Mouse (Mus musculus) spleen, postnatal 36 days (tissue): ENCODE measurements around the gene Enho.

Experiments
- DNase-seq, 2 experiments: peaks; one replicate each; pipeline ENCODE4 v3.0.0; 2022; ENCODE audit warnings: low spot score in 2 of 2, mixed read lengths in 1 of 2

Gene Enho

DNA sequence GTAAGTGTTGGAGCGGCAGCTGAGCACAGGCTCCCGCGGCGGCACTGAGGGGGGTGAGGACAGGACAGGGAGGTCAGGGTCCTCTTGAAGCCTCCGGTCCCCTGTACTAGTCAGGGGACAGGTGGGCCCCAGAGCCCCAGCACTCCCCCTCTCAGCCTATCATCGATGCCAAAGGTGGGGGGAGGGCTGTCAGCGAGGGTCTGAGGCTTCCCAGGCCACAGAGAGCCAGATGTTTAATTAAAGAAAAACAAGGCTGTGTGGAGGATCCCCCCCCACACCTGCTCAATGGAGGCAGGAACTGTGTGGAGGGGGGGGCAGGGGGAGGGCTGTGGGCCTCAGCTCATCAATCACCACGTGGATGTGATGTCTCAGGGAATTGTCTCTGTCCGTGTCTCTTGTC lies 23.5 kb upstream of the Enho start:
- no peak for DNase-seq

DNA sequence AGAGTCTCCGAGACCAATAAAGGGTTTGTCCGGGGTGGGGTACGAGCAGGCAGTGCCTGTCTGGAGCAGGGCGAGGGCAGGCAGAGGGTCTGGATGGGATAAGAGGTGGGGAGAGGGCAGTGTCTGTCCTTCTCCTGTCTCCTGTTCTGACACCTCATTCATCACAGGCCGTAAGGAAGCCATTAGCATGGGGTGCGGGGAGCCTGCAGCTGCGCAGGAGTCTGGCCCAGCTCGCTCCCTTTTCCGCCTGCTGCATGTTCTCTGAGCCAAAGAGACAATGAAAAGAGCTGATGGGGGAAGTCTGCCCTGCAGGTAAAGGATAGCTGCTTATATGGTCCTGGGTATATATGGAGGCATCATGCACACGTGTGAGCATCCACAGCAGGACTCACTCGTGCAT lies 22.6 kb upstream of the Enho start:
- no peak for DNase-seq

DNA sequence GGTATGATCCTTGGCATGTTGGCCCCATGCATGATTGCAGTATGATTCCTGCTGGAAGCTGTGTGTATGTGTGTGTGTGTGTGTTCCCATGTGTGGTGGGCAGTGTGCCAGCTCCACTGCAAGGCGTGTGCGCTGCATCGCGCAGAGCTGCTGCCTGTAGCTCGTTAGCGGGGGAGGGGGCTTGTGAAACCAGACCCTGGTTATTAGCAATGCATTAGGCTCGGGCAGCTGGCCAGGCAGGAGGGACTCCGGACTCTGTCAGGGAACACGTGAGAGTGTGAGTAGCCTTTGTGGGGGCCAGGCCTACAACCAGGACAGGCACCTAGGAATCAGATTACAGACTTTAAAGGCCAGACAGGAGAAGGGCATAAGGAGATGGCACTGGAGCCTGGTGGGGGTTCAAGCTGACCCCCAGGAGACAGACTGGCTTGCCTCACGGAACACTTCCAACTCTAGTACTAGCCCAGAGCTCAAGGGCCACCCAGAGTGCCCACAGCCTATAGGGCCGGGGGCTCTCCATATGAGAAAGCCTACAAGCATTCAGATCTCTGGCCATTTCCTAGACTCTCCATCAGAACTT lies 20.8 kb upstream of the Enho start:
- DNase-seq, result no peak

DNA sequence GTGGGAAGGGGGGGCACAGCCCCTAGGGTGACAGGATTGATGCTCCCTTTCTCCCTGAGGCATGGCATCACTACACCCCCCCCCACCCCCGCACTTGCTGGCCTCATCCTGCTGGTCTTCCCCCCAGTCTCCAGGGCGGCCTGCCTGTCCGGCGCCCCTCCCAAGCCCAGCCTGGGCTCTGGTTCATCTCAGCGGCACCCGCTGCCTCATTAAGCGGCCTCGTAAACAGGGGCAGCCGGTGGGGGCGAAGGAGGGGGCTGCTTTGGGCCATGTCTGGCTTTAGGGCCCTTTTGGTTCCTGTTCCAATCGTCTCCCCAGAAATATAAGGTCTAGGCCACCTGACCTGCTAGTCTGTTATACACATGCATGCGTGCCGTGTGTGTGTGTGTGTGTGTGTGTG lies 19.4 kb upstream of the Enho start:
- DNase-seq, result no peak

DNA sequence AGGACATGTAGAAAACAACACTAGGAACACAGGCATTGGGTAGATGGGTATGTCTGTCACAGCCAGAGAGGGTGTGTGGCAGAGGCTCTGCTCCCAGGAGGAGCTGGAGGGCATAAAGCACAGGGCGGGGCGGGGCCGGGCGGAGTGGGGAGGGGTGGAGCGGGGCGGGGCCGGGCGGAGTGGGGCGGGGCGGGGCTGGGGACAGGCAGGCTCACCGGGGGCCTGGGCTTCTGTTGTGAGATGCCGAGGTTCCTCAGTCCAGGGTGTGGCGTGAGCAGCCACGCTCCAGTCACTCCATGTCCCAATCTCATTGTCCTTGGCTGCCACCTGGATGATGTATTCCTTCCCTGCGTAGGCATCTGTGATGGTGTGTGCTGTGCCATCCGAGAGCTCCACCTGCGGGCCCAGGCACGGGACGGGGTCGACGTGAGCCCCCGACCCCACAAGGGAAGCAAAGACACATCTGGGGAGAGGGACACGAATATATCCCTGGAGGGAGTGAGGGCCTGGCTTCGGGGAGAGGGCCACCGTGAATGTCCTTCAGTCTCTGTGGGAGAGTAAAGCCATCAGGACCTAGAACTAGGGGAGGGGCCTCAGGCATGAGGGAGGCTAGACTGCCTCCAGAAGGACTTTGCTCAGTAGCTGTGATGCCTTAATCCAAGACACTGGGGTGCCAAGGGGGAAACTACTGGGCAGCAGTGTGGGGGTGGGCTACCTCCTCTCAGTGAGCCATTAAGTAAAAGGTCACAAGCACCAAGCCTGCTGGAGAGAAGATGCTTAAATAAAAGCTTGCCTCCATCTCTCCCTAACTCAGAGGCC lies 18.7 kb upstream of the Enho start:
- DNase-seq, result no peak

DNA sequence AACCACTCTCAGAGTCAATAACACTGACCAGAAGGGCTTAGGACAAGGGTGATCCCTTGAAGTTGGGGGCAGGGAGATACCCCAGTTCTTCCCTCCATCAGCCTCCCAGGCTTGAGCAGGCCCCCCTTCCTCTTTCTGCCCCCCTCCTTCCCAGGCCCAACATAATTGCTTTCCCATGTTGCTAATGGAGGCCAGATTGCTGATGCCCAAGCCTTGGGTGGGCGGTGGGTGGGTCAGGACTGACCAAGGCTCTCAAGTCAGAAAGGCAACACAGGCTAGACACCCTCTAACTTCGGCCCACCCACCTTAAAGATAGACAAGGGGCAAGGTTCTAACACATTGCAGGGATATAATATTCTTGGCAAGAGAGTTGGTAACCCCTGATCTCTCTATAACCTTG lies 15.4 kb upstream of the Enho start:
- no peak for DNase-seq

DNA sequence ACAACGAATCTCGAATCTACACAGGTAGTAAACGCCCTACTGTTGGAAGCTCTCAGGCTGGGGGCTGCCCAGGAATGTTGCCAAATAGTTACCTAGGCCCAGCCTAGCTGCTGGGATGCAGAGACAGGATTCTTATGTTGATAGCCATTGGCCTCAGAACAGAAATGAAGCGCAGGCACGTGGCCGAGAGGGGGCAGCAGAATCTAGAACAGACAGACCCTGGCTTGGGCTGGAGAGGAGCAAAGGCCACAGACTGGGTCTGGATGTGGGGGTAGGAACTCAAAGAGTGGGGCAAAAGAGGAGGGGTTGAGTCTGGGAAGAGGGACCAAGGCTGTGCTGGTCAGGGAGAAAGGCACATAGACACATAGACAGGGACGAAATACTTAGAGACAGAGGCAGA lies 14.1 kb upstream of the Enho start:
- DNase-seq, result no peak

DNA sequence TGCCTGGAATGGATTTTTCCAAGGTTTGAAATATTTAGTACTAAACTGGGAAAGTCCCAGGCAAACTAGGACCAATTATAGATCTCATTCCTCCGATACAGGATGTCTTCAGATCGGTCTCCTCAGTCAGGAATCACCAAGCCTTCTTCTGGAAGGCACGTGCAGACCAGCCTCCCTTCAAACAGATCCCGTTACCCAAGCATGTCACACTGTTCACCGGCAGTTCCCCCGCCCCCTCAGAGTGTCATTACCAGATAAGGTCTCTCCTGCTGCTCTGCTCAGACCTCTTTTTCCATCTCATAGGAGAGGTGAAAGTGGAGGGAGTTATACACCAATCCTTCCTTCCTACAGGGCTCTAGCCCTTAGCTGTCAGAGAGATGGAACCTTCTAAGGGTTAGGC lies 13.6 kb upstream of the Enho start:
- no peak for DNase-seq

DNA sequence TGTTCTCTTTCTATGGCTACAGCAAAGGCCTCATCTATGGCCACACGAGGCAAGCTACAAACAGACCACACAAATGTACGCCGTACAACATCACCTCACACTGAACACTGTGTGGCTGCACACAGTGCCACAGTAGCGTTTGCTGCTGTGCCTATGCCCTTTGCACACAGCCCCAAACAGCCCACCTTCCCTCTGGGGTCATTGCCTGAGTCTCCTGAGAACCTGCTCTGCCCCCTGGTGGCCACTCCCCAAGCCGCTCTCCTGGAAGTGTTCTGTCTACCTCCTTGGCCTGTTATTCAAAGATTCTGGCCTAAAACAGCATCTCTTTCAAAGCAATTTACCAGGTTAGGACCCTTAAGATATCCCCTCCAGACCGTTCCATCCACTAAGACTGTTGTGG lies 13.2 kb upstream of the Enho start:
- DNase-seq, result peak; percentile 19 to 30

DNA sequence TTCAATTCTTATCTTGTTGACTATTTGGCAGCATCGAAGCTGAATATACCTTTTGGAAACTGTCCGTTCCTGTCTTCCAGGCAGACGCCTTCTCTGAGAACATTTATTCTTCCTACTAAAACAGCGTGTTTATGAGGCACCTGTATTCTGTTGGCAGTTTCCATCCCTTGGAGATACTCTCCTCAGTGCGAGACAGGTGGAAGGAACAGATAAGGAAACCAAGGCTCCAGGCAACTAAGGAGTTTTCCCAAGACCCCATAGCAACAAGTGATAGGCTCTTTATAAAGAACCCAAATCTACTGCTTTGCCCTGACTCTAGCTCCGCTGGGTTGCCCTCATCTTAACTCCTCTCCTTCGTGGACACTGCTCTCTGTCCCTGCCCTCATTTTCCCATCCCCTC lies 8.5 kb upstream of the Enho start:
- DNase-seq, result no peak

DNA sequence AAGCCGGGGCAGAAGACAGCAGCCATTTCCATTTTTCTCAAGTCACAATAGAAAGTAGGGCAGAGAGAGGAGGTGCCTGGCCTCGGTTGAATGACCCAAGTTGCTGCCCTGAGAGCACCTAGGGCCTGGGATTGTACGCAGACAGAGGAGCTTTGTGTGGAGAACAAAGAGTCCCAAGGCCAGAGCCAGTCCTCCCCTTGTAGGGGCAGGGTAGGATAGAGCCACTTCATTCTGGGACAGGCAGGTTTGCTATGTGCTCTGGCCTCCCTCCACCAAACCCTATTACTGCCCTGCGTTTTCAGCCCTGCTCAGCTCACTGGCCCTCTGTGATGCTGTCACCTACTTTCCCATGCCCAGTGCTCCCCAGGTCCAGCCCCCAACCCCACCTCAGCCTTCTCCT lies 8.0 kb upstream of the Enho start:
- DNase-seq, result no peak

DNA sequence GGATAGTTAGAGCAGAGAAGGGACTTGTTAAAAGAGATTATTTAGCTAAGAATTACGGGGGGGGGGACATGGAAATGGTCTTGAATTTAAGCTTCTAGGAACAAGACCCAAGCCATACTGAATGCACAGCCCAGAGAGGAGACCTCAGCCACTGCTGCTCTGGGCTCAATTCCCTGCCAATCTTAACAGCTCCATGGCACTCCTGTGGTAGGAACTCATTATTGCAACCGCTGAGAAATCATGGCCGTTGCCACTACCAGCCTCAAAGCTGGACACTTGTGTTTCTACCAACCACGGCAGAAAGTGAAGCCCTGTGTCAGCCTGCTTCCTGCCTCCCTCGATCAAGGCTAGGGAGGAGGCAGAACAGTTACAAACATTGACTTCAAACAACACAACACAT lies 5.4 kb upstream of the Enho start:
- no peak for DNase-seq

DNA sequence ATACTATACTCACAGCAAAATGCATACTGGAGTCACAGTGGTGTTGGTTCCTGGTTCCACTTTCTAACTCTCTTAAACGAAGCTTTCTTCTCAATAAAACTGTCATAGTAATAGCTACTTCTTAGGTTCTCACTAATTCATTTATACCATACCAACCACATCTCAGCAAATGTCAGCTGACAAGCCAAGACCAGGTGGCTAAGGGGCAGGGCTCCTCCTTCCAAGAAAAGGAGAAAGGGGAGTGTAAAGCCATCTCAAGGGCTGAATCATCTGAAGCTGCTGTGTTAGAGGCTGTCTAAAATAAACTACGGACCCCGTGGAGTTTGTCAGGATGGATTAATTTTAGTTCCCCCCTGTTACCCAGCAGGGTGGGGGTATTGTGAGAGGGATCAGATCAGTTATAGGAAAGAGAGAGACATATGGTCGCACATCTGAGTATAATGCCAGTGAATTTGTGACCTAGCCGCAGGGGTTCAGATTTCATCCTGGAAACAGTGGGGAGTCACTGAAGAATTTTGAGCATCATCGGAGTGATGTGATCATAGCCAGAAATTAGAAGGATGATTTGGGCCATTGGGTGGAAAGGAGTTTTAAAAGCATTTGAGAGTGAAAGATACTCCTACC lies 1.2 kb upstream of the Enho start:
- DNase-seq, result no peak

DNA sequence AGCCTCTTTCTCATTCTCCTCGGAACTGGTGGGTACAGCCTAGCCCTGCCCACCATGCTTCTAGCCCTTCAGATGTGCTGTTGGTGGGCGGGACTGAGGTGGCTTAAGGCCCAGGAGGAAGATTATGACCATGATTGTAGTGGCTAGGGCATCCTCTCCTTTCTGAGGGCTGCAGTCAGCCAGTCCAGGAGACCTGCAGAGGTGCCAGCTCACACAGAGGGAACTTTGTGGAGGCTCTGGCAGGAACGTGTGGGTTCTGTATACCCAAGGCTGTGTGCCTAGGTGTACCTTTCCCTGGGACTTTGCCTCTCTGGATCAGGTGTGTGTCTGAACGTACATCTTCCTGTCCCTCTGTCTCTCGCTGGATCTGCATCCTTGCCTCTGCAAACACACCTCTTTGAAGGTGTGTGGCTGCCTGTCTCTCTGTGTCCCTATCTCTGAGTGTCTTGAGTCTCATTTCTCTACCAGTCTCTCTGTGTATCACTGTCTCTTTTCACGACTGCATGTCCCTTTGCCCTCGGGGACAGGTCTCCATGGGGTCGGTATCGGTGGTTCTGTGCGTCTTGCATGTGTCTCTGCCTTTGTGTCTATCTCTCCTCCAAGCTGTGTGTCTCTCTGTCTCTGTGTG lies 796 bp downstream of the Enho start:
- no peak for DNase-seq

DNA sequence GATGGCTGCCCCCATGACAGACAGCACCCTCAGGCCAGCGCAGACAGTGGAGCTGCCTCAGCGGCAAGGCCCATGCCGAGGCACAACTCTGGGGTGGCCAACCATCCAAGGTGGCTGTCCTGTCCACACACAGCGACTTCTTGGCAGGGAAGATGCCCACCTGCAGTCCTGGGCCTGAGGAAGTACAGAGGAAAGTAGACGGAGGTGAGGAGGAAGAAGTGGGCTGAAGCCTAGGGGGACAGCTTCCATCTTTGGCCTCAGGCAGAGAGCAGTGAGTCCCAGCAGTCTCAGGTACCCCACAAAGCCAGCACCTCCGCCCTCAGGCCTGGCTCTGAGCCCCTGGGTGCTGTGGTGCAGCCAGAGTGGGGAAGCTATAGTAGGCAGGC lies 1.3 kb downstream of the Enho start:
- DNase-seq, result no peak

DNA sequence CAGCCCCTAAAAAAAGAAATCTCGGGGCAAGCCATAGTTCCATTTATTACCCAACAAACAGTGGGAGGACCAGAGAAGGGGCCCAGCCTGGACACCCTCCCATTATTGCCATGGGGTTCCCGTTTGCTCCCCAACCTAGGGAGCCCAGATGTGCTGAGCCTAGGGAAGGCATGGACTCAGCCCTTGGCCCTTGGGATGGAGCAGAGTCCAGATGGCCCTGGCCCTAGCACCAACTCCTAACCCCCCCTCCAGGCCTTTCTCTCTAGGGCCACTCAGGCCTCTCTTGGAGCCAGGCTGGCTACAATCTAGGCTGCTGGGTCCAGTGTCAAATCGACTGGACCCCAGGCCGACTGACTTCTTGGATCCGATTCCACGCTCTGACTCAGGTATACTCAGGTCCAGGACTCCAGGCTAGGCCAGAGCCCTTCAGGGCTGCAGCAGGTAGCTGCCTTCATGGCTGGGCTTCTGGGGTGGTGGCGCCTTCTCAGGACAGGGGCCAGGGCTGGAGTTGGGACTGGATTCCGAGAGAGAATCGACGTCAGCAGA lies 1.9 kb downstream of the Enho start:
- no peak for DNase-seq

DNA sequence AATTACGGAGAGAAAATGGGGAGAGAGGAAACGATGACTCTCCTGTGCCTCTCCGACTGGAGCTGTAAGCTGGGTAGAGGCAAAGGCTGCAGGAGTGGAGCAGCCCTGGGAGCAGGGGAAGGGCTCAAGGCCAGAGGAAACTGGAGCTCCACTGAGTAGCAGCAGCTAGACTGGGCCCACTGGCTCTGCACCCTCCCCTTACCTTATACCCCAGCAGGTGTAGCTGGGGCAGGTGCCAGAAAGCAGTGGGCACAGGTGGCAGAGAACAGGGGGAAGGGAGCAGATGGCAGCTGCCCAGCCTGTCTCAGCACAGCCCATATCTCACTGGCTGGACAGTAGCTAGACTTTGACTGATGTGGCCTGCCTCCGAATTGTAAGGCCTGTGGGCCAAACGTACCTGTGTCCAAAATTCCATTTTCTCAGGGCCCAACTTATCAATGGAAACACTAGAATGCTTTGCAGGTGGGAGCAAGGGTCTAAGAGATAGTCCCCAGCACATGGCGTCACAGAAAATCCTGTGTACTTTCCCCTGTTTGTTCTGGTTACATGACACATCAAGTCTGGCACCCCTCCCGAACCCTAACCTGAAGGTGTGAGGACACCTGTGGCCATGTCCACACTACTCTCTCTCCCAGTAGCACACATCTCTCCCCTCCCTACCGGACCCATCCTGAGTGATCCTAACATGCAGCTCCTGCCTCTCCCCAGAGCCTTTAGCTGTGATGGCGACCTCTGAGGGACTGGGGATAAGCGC lies 3.1 kb downstream of the Enho start:
- DNase-seq, result no peak

DNA sequence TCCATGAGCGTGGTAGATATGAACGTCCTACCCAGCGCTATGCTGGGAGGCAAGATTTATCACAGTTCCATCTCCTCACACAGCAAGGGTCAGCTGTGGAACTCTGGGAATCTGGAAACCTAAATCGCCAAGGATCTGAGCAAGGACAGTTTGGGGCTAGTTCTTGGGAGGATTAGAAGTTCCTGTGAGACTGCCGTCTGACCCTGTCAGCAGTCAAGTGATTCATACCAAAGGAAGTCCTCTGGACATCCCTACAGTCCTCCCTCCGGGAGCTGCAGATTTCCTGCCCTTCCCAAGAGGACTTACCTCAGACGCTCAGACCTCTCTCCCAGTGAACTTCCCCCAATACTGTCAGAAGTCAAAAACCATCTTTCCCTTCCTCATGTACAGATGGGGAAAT lies 3.8 kb downstream of the Enho start:
- no peak for DNase-seq

DNA sequence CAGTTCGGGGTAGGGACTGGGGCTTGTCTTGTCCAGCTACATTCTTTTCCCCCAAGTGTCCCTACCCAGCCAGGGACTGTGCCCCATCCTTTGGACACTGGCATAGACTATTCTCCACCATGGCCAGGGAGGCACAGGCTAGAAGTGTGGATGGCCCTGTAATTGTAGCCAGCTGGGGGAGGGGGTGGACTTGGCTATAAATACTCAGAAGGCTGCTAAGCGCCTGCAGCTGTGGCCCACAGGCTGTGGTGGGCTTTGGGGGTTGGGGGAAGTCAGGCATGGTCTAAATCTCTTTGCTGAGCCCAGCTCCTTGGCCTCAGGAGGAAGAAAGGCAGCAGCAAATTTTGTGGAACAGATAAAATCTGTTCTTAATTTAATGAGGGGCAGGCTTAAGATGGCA lies 4.2 kb downstream of the Enho start:
- DNase-seq, result no peak

DNA sequence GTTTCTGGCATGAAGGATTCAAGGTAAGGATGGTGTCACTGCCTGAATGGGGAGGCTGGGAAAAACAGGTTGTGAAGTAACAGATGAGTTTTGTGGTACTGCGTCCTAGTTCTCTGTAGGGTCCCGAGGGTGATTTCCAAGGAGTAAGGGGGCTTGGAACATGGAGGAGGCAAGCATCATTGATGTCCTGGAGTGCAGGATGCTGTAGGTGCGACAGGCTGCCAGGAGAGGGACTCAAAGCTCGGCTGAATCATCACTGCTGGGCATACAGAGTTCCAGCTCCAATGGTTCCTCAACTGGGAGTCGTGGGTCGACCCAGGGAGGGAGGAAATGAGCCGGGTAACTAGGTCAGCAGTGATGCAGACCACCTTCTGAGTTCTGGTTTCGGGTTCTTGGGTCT lies 4.9 kb downstream of the Enho start:
- no peak for DNase-seq

DNA sequence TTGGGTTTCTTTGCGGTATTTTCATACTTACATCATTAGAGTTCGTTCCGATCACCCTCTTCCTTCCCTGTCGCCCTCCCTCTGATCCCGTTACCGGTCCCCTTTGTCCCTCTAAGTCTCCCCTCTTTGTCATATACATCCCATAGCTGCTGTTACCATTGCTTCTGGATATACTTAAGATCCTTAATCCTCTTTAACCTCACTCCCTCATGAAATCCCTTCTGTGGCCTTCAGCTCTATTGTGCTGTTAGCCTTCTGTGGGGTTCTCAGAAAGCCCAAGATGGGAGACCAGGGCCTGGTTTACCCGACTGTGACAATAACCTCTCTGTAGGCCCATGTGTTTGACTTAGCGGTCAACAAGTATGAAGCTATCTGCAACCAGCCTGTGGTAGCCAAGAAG lies 5.5 kb downstream of the Enho start:
- DNase-seq, result no peak

DNA sequence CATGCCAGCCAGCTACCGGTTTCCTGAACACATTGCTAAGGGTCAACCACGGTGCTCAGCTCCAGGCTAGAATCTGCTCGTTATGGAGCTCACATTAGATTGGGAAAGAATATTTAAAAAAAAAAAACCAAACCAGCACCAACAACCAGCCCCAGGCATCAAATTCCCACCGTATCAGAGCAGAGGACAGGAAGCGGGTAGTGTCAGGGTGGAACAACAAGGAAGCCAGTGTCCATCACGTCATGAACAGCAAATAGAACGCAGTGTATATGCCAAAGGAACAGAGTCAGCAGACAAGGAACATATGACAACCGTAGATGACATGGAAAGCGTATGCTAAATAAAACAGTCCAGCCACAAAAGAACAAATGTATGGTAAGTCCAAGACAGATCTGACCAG lies 7.1 kb downstream of the Enho start:
- no peak for DNase-seq
